Mouse (Mus musculus) liver, adult (tissue): Measurements from ENCODE around the gene Ing4.
A peak's percentile ranks its signal among the peaks of the same experiment; 100 is the strongest.

Source experiments
- GATA4 ChIP-seq: IDR thresholded peaks from 2 replicates; pipeline ENCODE4 v1.6.1; 2014; ENCODE audit warnings: mild to moderate bottlenecking, low read length; ENCODE audit not compliant: insufficient replicate concordance

Ing4 gene

DNA sequence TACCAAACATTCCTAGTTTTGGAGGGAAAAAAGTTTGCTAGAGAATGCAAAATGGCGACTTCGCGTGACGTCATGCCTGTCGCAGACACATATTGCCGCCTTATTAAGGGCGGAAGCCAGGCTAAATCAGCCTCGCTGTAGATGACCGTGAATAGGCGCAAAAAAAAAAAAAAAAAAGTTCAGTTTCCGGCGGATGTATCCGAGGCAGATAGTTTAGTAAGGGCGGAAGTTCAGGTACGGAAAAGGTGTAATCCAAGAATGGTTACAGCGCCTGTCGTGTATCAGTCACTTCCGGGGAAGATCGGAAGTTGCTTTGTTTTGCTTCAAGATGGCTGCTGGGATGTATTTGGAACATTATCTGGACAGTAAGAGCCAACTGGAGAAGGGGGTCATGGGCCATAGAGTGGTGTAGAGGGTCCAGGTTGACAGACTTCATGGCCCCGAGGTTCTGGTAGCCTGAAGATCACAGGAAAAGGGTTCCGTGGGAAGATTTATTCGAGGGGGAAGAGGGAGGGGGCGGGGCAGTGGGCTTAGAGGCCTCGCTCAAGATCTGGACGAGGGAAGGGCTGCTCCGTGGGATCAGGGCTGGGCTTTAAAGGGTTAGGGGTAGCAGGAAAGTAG, at the start of gene Ing4:
Gene Ing4, plus strand, starts transcription at position 228 of the 621 bp plus-strand sequence.
- TF ChIP-seq GATA4 = peak; percentile 48; the same call in 1 of the 2 replicates

DNA sequence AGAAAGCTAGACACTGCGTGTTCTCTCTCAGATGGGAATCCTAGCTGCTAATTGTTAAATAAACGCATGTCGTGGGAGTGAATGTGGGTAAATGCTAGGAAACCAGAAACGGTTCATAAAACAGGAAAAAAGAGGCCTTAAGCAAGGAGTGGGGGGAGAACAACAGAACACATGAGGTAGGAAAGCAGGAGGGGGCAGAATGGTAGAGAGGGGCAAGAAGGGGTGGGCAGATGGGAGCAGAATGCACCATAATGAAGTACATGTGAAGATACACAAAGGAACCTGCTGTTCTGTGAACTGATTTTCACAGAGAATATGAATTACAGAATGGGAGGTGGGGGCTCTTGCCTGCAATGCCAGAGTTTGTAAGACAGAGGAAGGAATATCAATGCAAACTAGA, 47.3 kb upstream of the Ing4 start:
- TF ChIP-seq GATA4 = no peak

DNA sequence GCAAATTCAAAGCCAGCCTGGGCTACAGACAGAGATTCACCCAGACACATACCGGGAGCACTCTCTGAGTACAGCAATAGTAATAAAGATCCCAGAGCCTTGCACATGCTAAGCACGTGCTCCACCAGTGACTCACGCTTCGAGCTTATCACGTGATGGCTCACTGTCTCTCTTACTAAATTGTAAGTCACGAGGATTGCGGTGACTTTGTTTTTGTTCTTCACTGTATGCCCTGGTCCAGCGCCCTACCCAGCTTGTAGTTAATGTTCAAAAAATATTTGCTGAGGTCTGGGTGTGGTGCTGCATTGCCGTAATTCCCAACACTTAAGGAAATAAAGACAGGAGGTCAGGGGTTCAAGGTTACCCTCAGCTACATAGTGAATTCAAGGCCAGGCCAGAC, 46.2 kb upstream of the Ing4 start:
- TF ChIP-seq GATA4 = no peak

- no peak for TF ChIP-seq GATA4
Measured at GRCm38 (mm10) chr6:124993876-124994275, 45.7 kb upstream of the Ing4 start.

DNA sequence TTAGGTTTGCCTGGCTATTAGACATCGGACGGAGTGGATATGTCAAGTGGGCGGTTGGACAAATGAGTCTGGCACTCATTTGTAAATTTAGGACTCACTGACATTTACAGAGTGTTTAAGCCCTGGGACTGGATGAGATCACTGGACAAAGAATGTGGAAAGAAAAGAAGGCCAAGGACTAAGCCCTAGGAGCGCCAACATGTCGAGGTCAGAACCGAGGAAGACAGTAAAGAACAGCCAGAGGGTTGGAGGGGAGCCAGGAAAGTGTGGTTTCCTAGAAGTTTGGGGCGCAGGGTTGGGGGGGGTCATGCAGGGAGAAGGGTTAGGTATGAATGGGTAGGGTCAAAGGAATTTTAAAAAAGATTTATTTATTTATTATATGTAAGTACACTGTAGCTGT, 44.3 kb upstream of the Ing4 start:
- TF ChIP-seq GATA4 = no peak

GRCm38 (mm10) chr6:124995831-124996403, 43.6 kb upstream of the Ing4 start:
- TF ChIP-seq GATA4 = no peak

DNA sequence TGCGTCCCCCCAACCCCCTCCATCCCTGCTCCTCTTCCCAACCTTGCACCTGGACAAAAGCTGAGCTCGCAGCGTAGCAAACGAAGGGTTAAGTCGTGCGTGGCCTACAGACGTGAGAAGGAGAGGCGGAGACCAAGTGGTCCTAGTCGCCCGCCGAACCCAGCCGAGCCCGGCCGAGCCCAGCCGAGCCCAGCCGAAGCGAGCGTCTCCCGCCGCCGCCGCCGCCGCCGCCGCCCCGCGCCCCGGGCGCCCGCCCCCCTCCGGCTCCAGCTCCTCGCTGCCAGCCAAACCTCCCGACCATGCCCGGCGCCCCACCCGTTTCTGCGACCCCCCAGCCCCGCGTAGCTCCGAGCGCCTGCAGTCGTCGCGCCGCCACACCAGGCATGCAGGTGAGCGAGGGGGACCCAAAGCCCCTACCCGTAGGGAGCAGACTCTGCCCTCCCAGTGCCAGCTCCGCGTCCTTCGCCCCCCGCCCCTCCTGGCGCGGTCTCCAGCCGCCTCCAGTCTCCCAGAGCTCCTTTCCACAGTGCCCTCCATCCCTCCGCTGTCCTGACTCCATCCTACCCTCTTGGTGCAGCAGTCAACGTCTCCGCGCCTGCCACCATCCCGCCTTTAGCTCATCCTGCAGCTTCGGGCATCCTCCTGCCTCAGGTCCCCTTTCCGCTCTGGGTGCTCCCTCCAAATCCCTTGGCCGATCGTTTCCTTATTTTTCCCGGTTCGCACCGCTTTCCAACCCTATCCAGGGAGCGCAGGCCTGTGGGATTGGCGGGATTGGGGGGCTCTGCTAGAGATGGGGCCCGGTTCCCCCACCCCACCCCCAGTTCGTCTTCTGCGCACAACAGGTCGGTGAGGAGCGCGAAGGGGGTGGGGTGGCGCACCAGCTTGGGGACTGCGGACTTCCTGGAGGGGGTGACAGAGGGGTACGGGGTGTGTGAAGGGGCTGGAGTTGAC, 42.7 kb upstream of the Ing4 start, which contains the start of gene Pianp:
Gene Pianp, plus strand, starts transcription at position 144 of the 951 bp plus-strand sequence.
- no peak for TF ChIP-seq GATA4

- TF ChIP-seq GATA4 = no peak
Measured at GRCm38 (mm10) chr6:124998066-124998465, 41.5 kb upstream of the Ing4 start.

DNA sequence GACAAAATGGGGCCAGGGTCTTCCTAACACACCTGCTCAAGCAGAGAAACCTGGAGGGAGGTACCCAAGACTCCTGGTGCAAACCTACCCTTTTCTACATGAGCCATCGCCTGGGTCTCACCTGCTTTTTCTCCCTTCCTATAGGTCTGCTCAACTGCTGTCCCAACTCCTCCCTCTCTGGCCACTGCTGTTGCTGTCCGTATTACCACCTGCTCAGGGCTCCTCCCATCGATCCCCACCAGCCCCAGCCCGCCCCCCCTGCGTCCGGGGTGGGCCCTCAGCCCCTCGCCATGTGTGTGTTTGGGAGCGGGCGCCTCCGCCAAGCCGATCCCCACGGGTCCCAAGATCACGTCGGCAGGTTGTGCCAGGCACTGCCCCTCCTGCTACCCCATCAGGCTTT, 40.5 kb upstream of the Ing4 start:
- no peak for TF ChIP-seq GATA4

DNA sequence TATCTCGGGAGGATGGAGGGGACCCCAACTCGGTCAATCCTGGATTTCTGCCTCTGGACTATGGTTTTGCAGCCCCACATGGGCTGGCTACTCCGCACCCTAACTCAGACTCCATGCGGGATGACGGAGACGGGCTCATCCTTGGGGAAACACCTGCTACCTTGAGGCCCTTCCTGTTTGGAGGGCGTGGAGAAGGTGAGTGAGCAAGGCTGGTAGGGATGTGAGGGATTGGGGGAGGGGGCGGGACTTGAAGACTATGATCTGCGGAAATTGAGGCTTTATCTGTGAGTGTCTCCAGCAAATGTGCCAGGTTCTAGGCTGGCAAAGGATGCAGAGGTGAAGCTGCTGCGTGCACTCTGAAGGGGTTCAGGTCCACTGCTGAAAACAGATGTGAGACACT, 40.0 kb upstream of the Ing4 start:
- no peak for TF ChIP-seq GATA4

GRCm38 (mm10) chr6:125003706-125004105, 35.9 kb upstream of the Ing4 start:
- TF ChIP-seq GATA4 = no peak

DNA sequence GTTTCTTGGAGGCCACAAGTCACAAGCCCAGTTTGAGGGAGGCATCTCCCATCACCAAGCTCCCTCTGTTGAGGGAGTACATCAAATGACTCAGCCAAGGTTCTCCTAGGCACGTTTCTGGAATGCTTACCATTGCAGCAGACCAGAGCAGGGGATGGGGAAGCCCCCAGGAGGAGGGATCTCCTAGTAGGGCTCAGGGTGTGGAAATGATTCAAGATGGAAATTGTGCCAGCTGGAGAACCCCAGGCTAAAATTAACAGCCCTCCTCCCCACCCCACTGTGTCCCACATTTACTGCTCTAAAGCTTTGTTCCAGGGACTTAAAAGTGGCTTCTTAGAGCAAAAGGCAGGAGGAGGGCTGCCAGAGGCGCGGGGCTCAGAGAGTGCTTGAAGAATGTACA, 34.5 kb upstream of the Ing4 start:
- no peak for TF ChIP-seq GATA4

GRCm38 (mm10) chr6:125008060-125008459, 31.5 kb upstream of the Ing4 start:
- TF ChIP-seq GATA4 = no peak

DNA sequence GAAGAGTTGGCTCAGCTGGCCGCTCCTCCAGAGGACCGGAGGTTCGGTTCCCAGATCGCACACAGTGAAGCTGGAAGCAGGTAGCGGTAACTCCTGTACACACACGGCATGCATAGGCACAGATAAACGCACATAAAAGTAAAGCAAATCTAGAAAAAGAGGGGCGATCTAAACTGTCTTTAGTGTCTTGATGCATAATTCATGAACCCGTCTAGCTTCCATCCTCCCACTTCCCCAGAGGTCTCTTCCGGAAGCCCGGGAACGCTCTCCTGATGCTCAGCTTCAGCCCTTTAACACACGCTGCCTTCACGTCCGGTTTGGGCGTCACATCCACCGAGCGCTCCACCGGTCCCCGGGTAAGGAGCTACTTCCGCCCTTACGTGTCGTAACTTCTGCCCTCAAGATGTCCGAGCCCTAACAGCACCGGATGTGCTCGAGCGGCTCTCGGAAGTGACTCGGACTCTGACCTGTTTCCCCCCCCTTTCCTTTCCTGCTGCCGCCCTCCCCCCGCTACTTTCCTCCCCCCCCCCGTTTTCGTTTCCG, 30.9 kb upstream of the Ing4 start:
- TF ChIP-seq GATA4 = no peak; the same call in 1 of the 2 replicates

GRCm38 (mm10) chr6:125009129-125009180, 30.6 kb upstream of the Ing4 start, which contains the start of gene Zfp384:
TSS of gene Zfp384 (plus strand) at chr6:125009145.
- TF ChIP-seq GATA4 = no peak
